Mouse (Mus musculus) olfactory bulb, adult 2 months (tissue): ENCODE results near the gene Ccr1l1.

Source experiments
- CTCF ChIP-seq: fragments of 200-500 bp; IDR thresholded peaks from 2 replicates; pipeline ENCODE4 v1.5.1; 2012; ENCODE audit warnings: low read depth, mild to moderate bottlenecking, low read length, moderate library complexity; ENCODE audit not compliant: insufficient read depth
- POLR2A ChIP-seq: fragments of 200-500 bp; IDR thresholded peaks from 2 replicates; pipeline ENCODE4 v1.6.1; 2012; ENCODE audit warnings: mild to moderate bottlenecking, low read depth, low read length, moderate library complexity; ENCODE audit not compliant: insufficient read depth

GRCm38 (mm10) chr9:124012691-124013090 lies 34.5 kb upstream of the Ccr1l1 start:
- no peak for TF ChIP-seq POLR2A
- no peak for TF ChIP-seq CTCF
